9 mouse cellular contexts compared by ENCODE assay signal in genomic region chr8:12396501-12397345, GRCm38 (mm10). TPM values are rescaled to one million over a fixed set of nuclear protein-coding genes. Genes with fewer than 3 reads are reported as not detected.
DNase-seq lines count a peak whose midpoint lies in the region; ATAC-seq and TF ChIP-seq lines count a peak whose summit lies in the region.
"Had no signal": no experiment of that assay in that cellular context is flagged by ENCODE, and none has a peak within 500 bp of the region (broad histone marks: within the 10 kb centered on the region; RNA-seq: fewer than 3 reads in every experiment).

No protein-coding gene starts in this region.

- peaks cover 35% of the 10 kb centered on the region for H3K4me1 ChIP-seq in heart, embryonic 10.5 days
- no peaks in the 10 kb centered on the region for H3K4me1 ChIP-seq in heart, adult 2 months (ENCODE audit: control insufficient read depth, insufficient read depth, low read length)
- peaks cover 43% of the 10 kb centered on the region for H3K4me1 ChIP-seq in forebrain, embryonic 16.5 days (replicated peaks; ENCODE audit: control insufficient read depth, insufficient read depth, low read length)
- no peaks in the 10 kb centered on the region for H3K4me1 ChIP-seq in liver, postnatal 0 days (ENCODE audit: insufficient read depth)

- H3K4me2 ChIP-seq in forebrain, embryonic 16.5 days (ENCODE audit: low read length), result peak overlapping the region; percentile 69
- peak overlapping the region; percentile 22; the same call in 1 of the 2 replicates for H3K4me2 ChIP-seq in liver, postnatal 0 days (ENCODE audit: low read depth, low read length)

- no peak overlapping the region for H3K27ac ChIP-seq in heart, embryonic 10.5 days
- H3K27ac ChIP-seq in heart, adult 2 months, result no peak overlapping the region
- peak overlapping the region; percentile 92 for H3K27ac ChIP-seq in forebrain, embryonic 16.5 days (ENCODE audit: low read length)
- no peak overlapping the region for H3K27ac ChIP-seq in liver, postnatal 0 days (ENCODE audit: low read depth)

- no peaks in the 10 kb centered on the region for H3K36me3 ChIP-seq in heart, embryonic 10.5 days
- H3K36me3 ChIP-seq in heart, adult 2 months (ENCODE audit: control insufficient read depth, insufficient read depth, low read length), result no peaks in the 10 kb centered on the region
- H3K36me3 ChIP-seq in forebrain, embryonic 16.5 days (ENCODE audit: control insufficient read depth, insufficient read depth), result no peaks in the 10 kb centered on the region
- H3K36me3 ChIP-seq in liver, postnatal 0 days (replicated peaks; ENCODE audit: insufficient read depth, low read length), result no peaks in the 10 kb centered on the region

- ATAC-seq in forebrain, embryonic 16.5 days, result no peak
- no peak for ATAC-seq in liver, postnatal 0 days
- no peak for ATAC-seq in CD4-positive, CD25-positive, alpha-beta regulatory T cell, adult 4 months

- no peak for TF ChIP-seq POLR2A in heart, adult 2 months (IDR thresholded peaks at IDR 0.05; ENCODE audit: insufficient read depth, low read depth, low read length)

- no peaks in the 10 kb centered on the region for H3K79me2 ChIP-seq in heart, adult 2 months (replicated peaks; ENCODE audit: control insufficient read depth, insufficient read depth, low read length)

- H3K9ac ChIP-seq in heart, adult 2 months (ENCODE audit: low read depth, low read length), result no peak overlapping the region
- H3K9ac ChIP-seq in forebrain, embryonic 16.5 days (replicated peaks; ENCODE audit: low read depth, low read length), result peak overlapping the region; percentile 86
- H3K9ac ChIP-seq in liver, postnatal 0 days (replicated peaks), result no peak overlapping the region

- DNase-seq in heart, embryonic 10.5 days (ENCODE audit: low spot score), result peak; percentile 72
- no peak for DNase-seq in heart, adult 2 months
- DNase-seq in ES-CJ7 (ENCODE audit: low read depth, low spot score), result peak; percentile 58
- DNase-seq in liver, postnatal 0 days, result peak; percentile 16
- DNase-seq in left cerebral cortex, adult 18-20 months (ENCODE audit: low spot score in 2 of 2), result no peak
- DNase-seq in gastrocnemius, postnatal 10 days, result no peak
- DNase-seq: cerebellum, adult 11 months had no signal

- peaks cover 100% of the 10 kb centered on the region for H3K27me3 ChIP-seq in heart, embryonic 10.5 days (ENCODE audit: insufficient read depth, poor library complexity, severe bottlenecking)
- peaks cover 46% of the 10 kb centered on the region for H3K27me3 ChIP-seq in heart, adult 2 months (ENCODE audit: control insufficient read depth, insufficient read depth, low read length)
- H3K27me3 ChIP-seq in forebrain, embryonic 16.5 days (replicated peaks; ENCODE audit: control insufficient read depth, insufficient read depth, low read length), result peaks cover 7% of the 10 kb centered on the region
- peaks cover 96% of the 10 kb centered on the region for H3K27me3 ChIP-seq in liver, postnatal 0 days (ENCODE audit: insufficient read depth, low read length)

- intact Hi-C loops in heart, adult 2 months (cut with DNase I), result no loop called here

- TF ChIP-seq CTCF in heart, adult 2 months (IDR thresholded peaks at IDR 0.05), result no peak
- no peak for TF ChIP-seq CTCF in liver, postnatal 0 days (IDR thresholded peaks at IDR 0.05; ENCODE audit: low read depth)

- TF ChIP-seq EP300 in heart, adult 2 months (IDR thresholded peaks at IDR 0.05; ENCODE audit: insufficient read depth, low read depth, low read length), result no peak
- TF ChIP-seq EP300 in liver, postnatal 0 days (IDR thresholded peaks at IDR 0.05; ENCODE audit: low read depth), result no peak

- under 1% methylated on average over 118 of the region's 118 CpGs for WGBS in heart, embryonic 10.5 days
- 2% methylated on average over 98 of the region's 118 CpGs for WGBS in heart, adult 2 months
- under 1% methylated on average over 96 of the region's 118 CpGs for WGBS in forebrain, embryonic 16.5 days
- 2% methylated on average over 75 of the region's 118 CpGs for WGBS in liver, postnatal 0 days (ENCODE audit: insufficient replicate concordance)

- H3K4me3 ChIP-seq in heart, embryonic 10.5 days, result peak overlapping the region; percentile 51
- H3K4me3 ChIP-seq in heart, adult 2 months, result no peak overlapping the region
- H3K4me3 ChIP-seq in forebrain, embryonic 16.5 days (replicated peaks; ENCODE audit: low read length), result peak overlapping the region; percentile 64
- H3K4me3 ChIP-seq in liver, postnatal 0 days (ENCODE audit: low read depth, low read length), result peak overlapping the region; percentile 6; the same call in 1 of the 2 replicates

- H3K9me3 ChIP-seq in heart, embryonic 10.5 days, result no peaks in the 10 kb centered on the region
- no peaks in the 10 kb centered on the region for H3K9me3 ChIP-seq in forebrain, embryonic 16.5 days (ENCODE audit: control insufficient read depth, low read length)
- H3K9me3 ChIP-seq in liver, postnatal 0 days (ENCODE audit: low read length), result no peaks in the 10 kb centered on the region

RNA-seq across cellular contexts. Expression of gene Sox1, which starts 1.6 kb away (rescaled TPM):
- polyA plus RNA-seq in heart, embryonic 10.5 days (2016; fragmentation: Nextera tagmentation; extraction: Ambion mirVana), result not detected in 2 replicates
- not detected for total RNA-seq in heart, adult 2 months (2021)
- not detected in 2 replicates for polyA plus RNA-seq in heart, adult 2 months (2012; rRNA removed)
- 4.4 and 4.5 TPM in 2 replicates for polyA plus RNA-seq in forebrain, embryonic 16.5 days (2015; fragmentation: Nextera tagmentation; extraction: Ambion mirVana)
- polyA plus RNA-seq in liver, postnatal 0 days (2015; fragmentation: Nextera tagmentation; extraction: Ambion mirVana), result not detected in 2 replicates
- polyA plus RNA-seq in CD4-positive, CD25-positive, alpha-beta regulatory T cell, adult 4 months (2017; shearing (Covaris generic)), result not detected
- total RNA-seq in left cerebral cortex, adult 18-20 months (2021), result 10 to 100 TPM in 1 of 2 experiments, 1 to 10 TPM in 1; 9.4 to 10.6 TPM
- under 1 TPM in 1 of 2 experiments, not detected in 1; 0.05 TPM for total RNA-seq in gastrocnemius, postnatal 10 days (2021)

Comparison
In these comparisons a context has a peak if more than half of its experiments do, and no peak if none do; other contexts are left out.
1. DNase-seq: peak in heart, embryonic 10.5 days (single experiment), ES-CJ7 (single experiment) and liver, postnatal 0 days (single experiment); none in heart, adult 2 months (0 of 2), left cerebral cortex, adult 18-20 months (0 of 2) and gastrocnemius, postnatal 10 days (single experiment).